Mouse (Mus musculus): ENCODE measurements at regions not wholly inside any gene's neighbourhood (a gene's known extent, or its start where the extent isn't known, plus 50 kb on each side); places are given as distances from the start of the nearest gene placed in this dataset.

DNA sequence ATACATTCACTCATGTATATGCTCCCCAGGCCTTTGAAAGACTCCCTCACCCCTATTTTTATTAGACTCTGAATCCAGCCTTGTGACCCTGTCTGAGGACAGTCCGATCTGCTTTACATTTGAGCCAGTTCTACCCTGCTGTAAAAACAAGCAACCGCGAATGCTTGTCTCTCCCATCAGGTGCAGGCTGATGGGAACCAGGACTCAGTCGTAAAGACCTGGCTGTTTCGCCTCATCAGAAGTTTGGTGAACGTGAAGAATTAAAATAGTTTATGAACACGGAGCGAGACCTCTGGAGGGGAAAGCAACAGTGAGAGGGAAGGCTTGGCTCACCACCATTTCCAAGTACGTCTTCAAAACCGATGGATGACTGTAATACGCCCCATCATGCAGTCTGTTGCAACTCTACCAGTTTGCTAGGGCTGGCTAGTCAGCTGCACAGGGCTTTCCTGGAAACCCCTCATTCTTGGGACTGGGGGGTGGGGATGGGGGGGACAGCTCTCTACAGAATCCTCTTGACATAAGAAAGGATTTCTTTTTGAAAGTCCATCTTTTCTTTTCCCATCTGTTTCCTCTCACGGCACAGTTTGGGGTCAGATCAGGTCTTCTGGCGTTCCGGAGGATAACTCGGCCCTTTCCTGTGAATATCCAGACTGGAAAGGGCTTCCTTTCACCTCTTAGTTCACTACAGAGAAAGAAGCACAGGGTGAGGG lies 366.8 kb upstream of the Jarid2 start:
- Histone ChIP-seq H3K4me1 (replicated peaks; ENCODE audit: control insufficient read depth, insufficient read depth, low read length) (peaks cover 11% of the 10 kb centered on the region), H3K36me3 (ENCODE audit: control insufficient read depth, insufficient read depth, low read length) (no peaks in the 10 kb centered on the region), H3K27ac (ENCODE audit: low read depth) (no peak overlapping the region), H3K4me3 (ENCODE audit: low read depth, low read length) (no peak overlapping the region), H3K9ac (ENCODE audit: low read length) (no peak overlapping the region), H3K9me3 (ENCODE audit: control insufficient read depth, low read length) (no peaks in the 10 kb centered on the region), H3K4me2 (ENCODE audit: low read length) (no peak overlapping the region; the same call in 1 of the 2 replicates), H3K27me3 (replicated peaks; ENCODE audit: control insufficient read depth, insufficient read depth, low read length) (no peaks in the 10 kb centered on the region)
- no peak for DNase-seq (ENCODE audit: low spot score)
- 35% methylated on average over 15 of the region's 15 CpGs for WGBS
- ATAC-seq (replicated peaks; ENCODE audit: low FRiP score, low TSS enrichment, low read depth): no peak

DNA sequence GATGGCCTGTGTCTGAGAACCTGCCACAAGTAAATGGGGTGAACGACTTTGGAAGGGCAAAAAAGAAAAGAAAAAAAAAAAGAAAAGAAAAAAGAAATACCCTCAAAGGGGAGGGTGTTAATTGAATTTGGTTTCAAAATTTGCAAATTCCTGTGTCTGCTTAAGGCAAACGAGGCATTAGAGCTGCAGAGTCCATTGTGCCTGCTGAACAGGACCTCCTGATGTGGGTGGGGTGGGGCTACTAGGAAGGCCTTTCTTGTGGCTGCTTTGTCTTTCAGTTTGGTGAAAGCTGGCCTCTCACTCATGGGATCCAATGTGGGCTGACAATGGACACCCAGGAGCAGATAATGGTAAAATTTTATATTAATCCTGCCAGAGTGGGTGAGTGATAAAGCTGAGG lies 366.3 kb upstream of the Jarid2 start:
- no peaks in the 10 kb centered on the region for H3K27me3 ChIP-seq (replicated peaks; ENCODE audit: control insufficient read depth, insufficient read depth, low read length)
- ATAC-seq (replicated peaks; ENCODE audit: low FRiP score, low TSS enrichment, low read depth) (no peak), DNase-seq (ENCODE audit: low spot score) (no peak)
- H3K4me1 ChIP-seq (replicated peaks; ENCODE audit: control insufficient read depth, insufficient read depth, low read length): peaks cover 11% of the 10 kb centered on the region
- WGBS: 28% methylated on average over 2 of the region's 2 CpGs
- no peaks in the 10 kb centered on the region for H3K36me3 ChIP-seq (ENCODE audit: control insufficient read depth, insufficient read depth, low read length)
- H3K4me2 ChIP-seq (ENCODE audit: low read length): no peak overlapping the region
- H3K4me3 ChIP-seq (ENCODE audit: low read depth, low read length): no peak overlapping the region
- H3K27ac ChIP-seq (ENCODE audit: low read depth): no peak overlapping the region
- H3K9me3 ChIP-seq (ENCODE audit: control insufficient read depth, low read length): no peaks in the 10 kb centered on the region
- no peak overlapping the region for H3K9ac ChIP-seq (ENCODE audit: low read length)

DNA sequence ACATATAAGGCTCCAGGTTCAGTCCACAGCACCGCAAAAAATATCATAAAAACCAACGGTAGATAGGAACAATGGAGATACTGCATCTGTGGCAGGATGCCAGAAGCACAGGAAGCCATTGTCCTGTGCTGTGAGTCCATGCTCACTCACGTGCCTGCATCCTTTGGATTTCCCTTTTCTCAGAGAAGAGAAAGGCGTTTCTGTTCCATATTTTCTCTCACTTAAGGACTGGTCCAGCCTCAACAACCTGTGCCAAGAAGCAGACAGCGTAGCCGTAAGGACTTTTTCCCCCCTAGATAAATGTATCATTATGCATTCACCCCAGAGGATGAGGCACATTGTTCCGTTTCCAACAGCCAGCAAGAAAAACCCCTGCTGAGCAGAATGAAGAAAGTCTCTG lies 360.0 kb upstream of the Jarid2 start:
- no peak overlapping the region for H3K4me2 ChIP-seq (ENCODE audit: low read length)
- H3K4me1 ChIP-seq (replicated peaks; ENCODE audit: control insufficient read depth, insufficient read depth, low read length): no peaks in the 10 kb centered on the region
- no peak overlapping the region for H3K27ac ChIP-seq (ENCODE audit: low read depth)
- no peaks in the 10 kb centered on the region for H3K27me3 ChIP-seq (replicated peaks; ENCODE audit: control insufficient read depth, insufficient read depth, low read length)
- H3K36me3 ChIP-seq (ENCODE audit: control insufficient read depth, insufficient read depth, low read length): no peaks in the 10 kb centered on the region
- H3K9me3 ChIP-seq (ENCODE audit: control insufficient read depth, low read length): no peaks in the 10 kb centered on the region
- ATAC-seq (replicated peaks; ENCODE audit: low FRiP score, low TSS enrichment, low read depth) (no peak), DNase-seq (ENCODE audit: low spot score) (no peak)
- H3K4me3 ChIP-seq (ENCODE audit: low read depth, low read length): no peak overlapping the region
- 83% methylated on average over 7 of the region's 7 CpGs for WGBS
- no peak overlapping the region for H3K9ac ChIP-seq (ENCODE audit: low read length)

DNA sequence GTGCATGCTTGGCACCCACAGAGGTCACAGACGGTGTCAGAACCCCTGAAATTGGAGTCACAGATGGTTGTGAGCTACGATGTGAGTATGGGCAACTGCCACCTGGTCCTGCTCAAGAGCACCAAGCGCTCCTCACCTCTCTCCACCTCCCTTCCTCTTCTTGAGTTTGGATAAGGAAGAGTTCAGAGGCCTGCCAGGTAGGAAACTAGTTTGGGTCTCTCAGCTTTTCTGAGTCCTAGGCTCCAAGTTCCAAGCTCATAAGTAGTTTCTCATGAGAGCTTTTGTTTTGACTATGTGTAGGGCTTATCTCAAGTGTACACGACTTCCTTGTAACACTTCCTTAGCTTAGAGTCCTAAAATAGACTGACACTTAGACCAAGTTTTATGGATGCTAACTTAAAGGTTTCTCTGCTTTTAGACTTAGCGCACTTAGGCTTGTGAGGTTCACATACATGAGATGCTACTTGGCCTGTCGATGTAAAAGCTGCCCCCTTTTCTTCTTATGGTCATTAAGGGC lies 356.9 kb upstream of the Jarid2 start:
- Histone ChIP-seq H3K27ac (ENCODE audit: low read depth) (no peak overlapping the region), H3K9ac (ENCODE audit: low read length) (no peak overlapping the region), H3K27me3 (replicated peaks; ENCODE audit: control insufficient read depth, insufficient read depth, low read length) (no peaks in the 10 kb centered on the region), H3K9me3 (ENCODE audit: control insufficient read depth, low read length) (no peaks in the 10 kb centered on the region), H3K4me3 (ENCODE audit: low read depth, low read length) (no peak overlapping the region), H3K4me2 (ENCODE audit: low read length) (no peak overlapping the region), H3K4me1 (replicated peaks; ENCODE audit: control insufficient read depth, insufficient read depth, low read length) (no peaks in the 10 kb centered on the region), H3K36me3 (ENCODE audit: control insufficient read depth, insufficient read depth, low read length) (no peaks in the 10 kb centered on the region)
- DNase-seq (ENCODE audit: low spot score) (no peak), ATAC-seq (replicated peaks; ENCODE audit: low FRiP score, low TSS enrichment, low read depth) (no peak)
- 82% methylated on average over 6 of the region's 6 CpGs for WGBS

DNA sequence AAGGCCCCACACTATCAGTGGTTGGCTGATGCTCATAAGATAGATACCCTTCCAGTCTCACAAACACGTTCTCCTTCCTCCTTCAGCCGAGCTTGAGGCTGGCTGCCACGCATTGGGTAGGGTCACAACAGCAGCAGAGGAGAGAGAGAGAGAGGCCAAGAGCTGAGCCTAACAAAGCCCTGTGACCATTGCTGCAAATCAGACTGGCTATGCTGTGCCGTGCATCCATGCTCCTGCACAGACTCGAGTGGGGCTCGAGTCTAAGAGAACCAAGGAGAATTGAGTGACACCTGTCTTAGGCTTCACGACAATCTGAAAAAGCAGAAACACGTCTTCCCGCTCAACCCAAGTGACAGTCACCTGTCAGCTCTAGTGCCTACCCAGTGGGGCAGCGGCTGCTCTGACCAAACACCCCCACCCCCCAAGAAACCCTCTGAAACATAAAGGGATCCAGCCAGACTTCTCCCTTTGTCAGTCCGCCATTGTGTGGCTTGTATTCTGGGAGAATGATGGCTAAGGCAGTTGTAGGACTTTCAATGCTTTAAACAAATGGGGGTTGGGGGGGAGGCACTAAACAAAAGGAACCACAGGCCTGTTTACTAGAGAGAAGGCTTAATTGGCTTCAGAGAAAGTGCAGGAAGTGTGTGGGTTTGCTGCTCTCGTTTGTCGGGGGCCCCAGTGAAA lies 353.7 kb upstream of the Jarid2 start:
- Histone ChIP-seq H3K27ac (ENCODE audit: low read depth) (no peak overlapping the region), H3K27me3 (replicated peaks; ENCODE audit: control insufficient read depth, insufficient read depth, low read length) (no peaks in the 10 kb centered on the region), H3K9ac (ENCODE audit: low read length) (no peak overlapping the region), H3K4me3 (ENCODE audit: low read depth, low read length) (no peak overlapping the region), H3K9me3 (ENCODE audit: control insufficient read depth, low read length) (no peaks in the 10 kb centered on the region), H3K36me3 (ENCODE audit: control insufficient read depth, insufficient read depth, low read length) (no peaks in the 10 kb centered on the region), H3K4me2 (ENCODE audit: low read length) (no peak overlapping the region), H3K4me1 (replicated peaks; ENCODE audit: control insufficient read depth, insufficient read depth, low read length) (no peaks in the 10 kb centered on the region)
- WGBS: 63% methylated on average over 13 of the region's 13 CpGs
- DNase-seq (ENCODE audit: low spot score): no peak
- no peak for ATAC-seq (replicated peaks; ENCODE audit: low FRiP score, low TSS enrichment, low read depth)

DNA sequence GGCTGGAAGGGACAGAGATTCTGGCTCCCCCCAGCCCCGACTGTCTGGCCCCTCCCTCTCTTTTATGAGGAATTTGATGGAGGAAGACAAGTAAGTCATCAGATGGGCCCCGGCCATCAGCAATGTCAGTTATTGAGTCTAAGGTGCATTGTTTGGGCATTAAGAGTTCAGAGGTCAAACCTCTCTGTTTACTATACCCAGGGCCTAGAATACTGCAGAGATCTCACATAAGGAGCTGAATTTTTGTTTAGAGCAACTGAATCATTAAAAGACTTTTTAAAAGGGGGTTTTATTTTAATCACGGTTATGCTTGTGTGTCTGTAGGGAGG lies 353.1 kb upstream of the Jarid2 start:
- no peaks in the 10 kb centered on the region for H3K36me3 ChIP-seq (ENCODE audit: control insufficient read depth, insufficient read depth, low read length)
- DNase-seq (ENCODE audit: low spot score) (no peak), ATAC-seq (replicated peaks; ENCODE audit: low FRiP score, low TSS enrichment, low read depth) (no peak)
- 26% methylated on average over 3 of the region's 3 CpGs for WGBS
- H3K4me1 ChIP-seq (replicated peaks; ENCODE audit: control insufficient read depth, insufficient read depth, low read length): no peaks in the 10 kb centered on the region
- H3K4me3 ChIP-seq (ENCODE audit: low read depth, low read length): no peak overlapping the region
- H3K27me3 ChIP-seq (replicated peaks; ENCODE audit: control insufficient read depth, insufficient read depth, low read length): no peaks in the 10 kb centered on the region
- no peak overlapping the region for H3K4me2 ChIP-seq (ENCODE audit: low read length)
- no peaks in the 10 kb centered on the region for H3K9me3 ChIP-seq (ENCODE audit: control insufficient read depth, low read length)
- H3K27ac ChIP-seq (ENCODE audit: low read depth): no peak overlapping the region
- no peak overlapping the region for H3K9ac ChIP-seq (ENCODE audit: low read length)

DNA sequence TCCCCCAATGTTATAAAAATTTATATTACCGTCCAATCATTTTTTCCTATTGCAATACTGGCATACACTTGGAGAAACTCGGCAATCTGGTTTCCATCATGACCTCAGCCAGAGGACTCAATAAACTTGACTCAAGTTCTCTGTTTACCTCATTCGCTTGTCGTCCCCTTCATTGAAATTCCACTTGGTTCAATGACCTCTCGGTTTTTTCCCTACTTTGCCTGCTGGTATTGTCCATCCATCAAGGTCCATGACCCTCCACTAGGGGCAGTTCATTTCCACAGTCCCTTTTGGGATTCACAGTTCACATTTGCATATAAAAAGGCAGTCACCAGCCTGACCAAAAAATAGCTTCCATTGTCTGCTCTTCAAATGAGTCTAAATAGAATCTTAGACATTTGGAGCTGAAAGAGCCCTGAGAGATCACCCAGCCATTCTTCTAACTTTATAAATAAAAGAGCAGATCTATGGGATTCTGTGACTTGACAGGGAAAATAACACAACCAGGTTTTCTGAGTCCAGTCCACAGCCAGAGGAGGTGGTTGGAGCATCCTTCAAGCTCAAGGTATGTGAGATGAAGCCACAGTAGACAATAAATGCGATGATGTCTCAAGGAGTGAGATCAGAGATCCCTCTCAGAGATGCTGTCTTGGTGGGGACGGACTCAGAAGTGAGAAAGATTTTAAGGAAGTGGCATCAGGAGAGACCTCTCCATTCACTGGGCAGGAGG lies 347.4 kb upstream of the Jarid2 start:
- Histone ChIP-seq H3K4me1 (replicated peaks; ENCODE audit: control insufficient read depth, insufficient read depth, low read length) (peaks cover 5% of the 10 kb centered on the region; the same call in 1 of the 2 replicates), H3K4me2 (ENCODE audit: low read length) (no peak overlapping the region), H3K9ac (ENCODE audit: low read length) (no peak overlapping the region), H3K27ac (ENCODE audit: low read depth) (no peak overlapping the region), H3K36me3 (ENCODE audit: control insufficient read depth, insufficient read depth, low read length) (no peaks in the 10 kb centered on the region), H3K4me3 (ENCODE audit: low read depth, low read length) (no peak overlapping the region), H3K9me3 (ENCODE audit: control insufficient read depth, low read length) (no peaks in the 10 kb centered on the region), H3K27me3 (replicated peaks; ENCODE audit: control insufficient read depth, insufficient read depth, low read length) (no peaks in the 10 kb centered on the region)
- WGBS: 55% methylated on average over 7 of the region's 7 CpGs
- DNase-seq (ENCODE audit: low spot score) (no peak), ATAC-seq (replicated peaks; ENCODE audit: low FRiP score, low TSS enrichment, low read depth) (no peak)

DNA sequence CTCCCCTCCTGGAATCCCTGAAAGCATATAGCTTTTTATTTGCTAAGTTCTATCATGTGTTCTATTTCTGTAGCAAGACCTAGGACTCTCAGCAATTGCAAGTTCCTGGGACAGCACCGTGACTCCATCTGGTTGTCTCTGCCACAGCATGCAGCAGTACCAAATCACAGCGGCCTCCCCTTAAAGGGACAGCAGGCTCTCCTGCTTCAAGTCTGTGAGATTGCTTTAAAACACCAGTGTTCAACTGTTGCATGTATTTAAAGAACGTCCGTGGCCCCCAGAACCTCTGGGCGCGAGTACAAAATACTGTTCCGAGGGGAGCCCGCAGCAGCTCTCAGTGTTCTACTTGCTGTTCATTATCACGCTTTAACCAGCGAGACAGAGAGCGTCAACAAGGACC lies 346.0 kb upstream of the Jarid2 start:
- Histone ChIP-seq H3K27ac (ENCODE audit: low read depth) (no peak overlapping the region), H3K36me3 (ENCODE audit: control insufficient read depth, insufficient read depth, low read length) (no peaks in the 10 kb centered on the region), H3K4me1 (replicated peaks; ENCODE audit: control insufficient read depth, insufficient read depth, low read length) (peaks cover 7% of the 10 kb centered on the region; the same call in 1 of the 2 replicates), H3K27me3 (replicated peaks; ENCODE audit: control insufficient read depth, insufficient read depth, low read length) (no peaks in the 10 kb centered on the region), H3K9ac (ENCODE audit: low read length) (no peak overlapping the region), H3K9me3 (ENCODE audit: control insufficient read depth, low read length) (no peaks in the 10 kb centered on the region), H3K4me3 (ENCODE audit: low read depth, low read length) (no peak overlapping the region), H3K4me2 (ENCODE audit: low read length) (no peak overlapping the region)
- no peak for DNase-seq (ENCODE audit: low spot score)
- ATAC-seq (replicated peaks; ENCODE audit: low FRiP score, low TSS enrichment, low read depth): no peak
- WGBS: 72% methylated on average over 11 of the region's 11 CpGs

All from intestine, embryonic 14.5 days (tissue).